Mouse (Mus musculus): ENCODE data around the gene Dicer1. TPM values are rescaled to one million over a fixed set of nuclear protein-coding genes. Genes with fewer than 3 reads are reported as not detected.

The Dicer1 gene
- polyA plus RNA-seq, 2 experiments = 19.9 to 28.7 TPM

DNA sequence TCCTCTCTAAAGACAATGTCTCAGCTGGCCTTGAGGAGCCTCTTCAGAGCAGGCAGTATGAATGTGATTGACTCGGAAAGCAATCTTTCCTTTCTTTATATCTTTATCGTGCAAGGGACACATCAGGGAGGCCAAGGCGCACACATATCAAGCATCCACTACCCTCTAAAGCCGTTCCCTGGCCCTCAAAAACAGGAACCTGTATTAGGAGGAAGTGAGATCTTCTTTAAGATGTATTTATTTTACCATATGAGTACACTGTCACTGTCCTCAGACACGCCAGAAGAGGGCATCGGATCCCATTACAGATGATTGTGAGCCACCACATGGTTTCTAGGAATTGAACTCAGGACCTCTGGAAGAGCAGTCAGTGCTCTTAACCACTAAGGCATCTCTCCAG, 9.5 kb downstream of the Dicer1 start:
- 84% methylated on average over 6 of the region's 6 CpGs for WGBS

DNA sequence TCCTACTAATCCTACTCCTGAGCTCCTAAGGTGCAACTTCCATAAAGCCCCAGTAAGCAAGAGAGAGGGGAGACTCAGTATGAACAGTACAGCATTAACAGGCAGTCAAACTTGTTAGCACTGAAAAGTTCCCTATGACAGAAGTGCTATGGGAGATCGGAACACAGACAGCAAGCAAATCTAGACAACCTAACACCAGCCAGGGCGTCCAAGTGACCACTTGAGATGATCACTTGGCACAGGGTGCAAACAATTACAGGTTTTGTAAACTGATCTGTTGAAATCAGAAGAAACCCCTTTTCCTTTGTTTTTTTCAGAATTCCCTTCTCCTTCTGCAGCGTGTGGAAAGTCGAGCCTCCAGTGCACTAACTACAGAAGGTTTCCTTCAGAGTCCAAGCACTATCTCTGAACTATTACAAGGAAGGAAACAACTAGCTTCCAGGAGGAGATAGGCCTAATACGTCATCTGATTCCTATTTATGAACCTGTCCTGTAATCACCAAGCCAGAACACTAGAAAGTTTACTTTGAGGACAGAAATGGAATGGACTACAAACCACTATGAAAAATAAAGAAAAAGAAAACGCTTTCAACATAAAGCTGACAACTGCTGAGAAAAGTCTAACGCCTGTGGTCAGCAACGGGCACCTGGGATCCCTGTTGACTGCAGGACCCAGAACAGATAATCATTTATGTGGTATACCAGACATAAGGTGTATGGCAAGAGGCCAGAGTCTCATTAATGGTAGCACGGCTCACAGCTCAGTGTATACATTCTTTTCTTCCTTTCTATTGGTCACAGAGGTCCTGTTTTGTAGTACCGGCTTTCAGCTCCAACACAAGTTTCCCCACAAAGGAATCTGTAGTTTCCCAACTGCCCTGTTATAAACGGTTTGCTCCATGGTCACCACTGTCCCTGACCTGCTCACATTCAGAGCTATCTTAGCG, 10.6 kb downstream of the Dicer1 start:
- Histone ChIP-seq H3K9me3 (ENCODE audit: control insufficient read depth, low read length) (no peaks in the 10 kb centered on the region), H3K36me3 (ENCODE audit: control insufficient read depth, insufficient read depth, low read length) (peaks cover 11% of the 10 kb centered on the region; the same call in 1 of the 2 replicates), H3K4me1 (ENCODE audit: control insufficient read depth, insufficient read depth, low read length) (peaks cover 25% of the 10 kb centered on the region), H3K9ac (ENCODE audit: low read depth, low read length, severe bottlenecking) (no peak overlapping the region), H3K27ac (replicated peaks; ENCODE audit: low read depth, low read length) (no peak overlapping the region), H3K27me3 (ENCODE audit: control insufficient read depth, insufficient read depth, low read length) (no peaks in the 10 kb centered on the region), H3K4me2 (replicated peaks; ENCODE audit: low read depth, low read length, severe bottlenecking) (no peak overlapping the region), H3K4me3 (replicated peaks; ENCODE audit: low read length) (no peak overlapping the region)
- ATAC-seq (ENCODE audit: low FRiP score, low read depth) = no peak
- 53% methylated on average over 12 of the region's 12 CpGs for WGBS
- DNase-seq (ENCODE audit: low spot score) = no peak
- TF ChIP-seq POLR2A (IDR thresholded peaks at IDR 0.05; ENCODE audit: borderline replicate concordance, extremely low read depth, insufficient read depth, insufficient read length) = no peak

More for the DNA sequence above, 9.5 kb downstream of the Dicer1 start:
- TF ChIP-seq POLR2A (IDR thresholded peaks at IDR 0.05; ENCODE audit: borderline replicate concordance, extremely low read depth, insufficient read depth, insufficient read length) = no peak
- ATAC-seq (ENCODE audit: low FRiP score, low read depth) (no peak), DNase-seq (ENCODE audit: low spot score) (no peak)
- Histone ChIP-seq H3K9me3 (ENCODE audit: control insufficient read depth, low read length) (no peaks in the 10 kb centered on the region), H3K27ac (replicated peaks; ENCODE audit: low read depth, low read length) (no peak overlapping the region), H3K4me2 (replicated peaks; ENCODE audit: low read depth, low read length, severe bottlenecking) (no peak overlapping the region), H3K36me3 (ENCODE audit: control insufficient read depth, insufficient read depth, low read length) (peaks cover 7% of the 10 kb centered on the region; the same call in 1 of the 2 replicates), H3K27me3 (ENCODE audit: control insufficient read depth, insufficient read depth, low read length) (no peaks in the 10 kb centered on the region), H3K9ac (ENCODE audit: low read depth, low read length, severe bottlenecking) (no peak overlapping the region), H3K4me3 (replicated peaks; ENCODE audit: low read length) (no peak overlapping the region), H3K4me1 (ENCODE audit: control insufficient read depth, insufficient read depth, low read length) (peaks cover 23% of the 10 kb centered on the region)

DNA sequence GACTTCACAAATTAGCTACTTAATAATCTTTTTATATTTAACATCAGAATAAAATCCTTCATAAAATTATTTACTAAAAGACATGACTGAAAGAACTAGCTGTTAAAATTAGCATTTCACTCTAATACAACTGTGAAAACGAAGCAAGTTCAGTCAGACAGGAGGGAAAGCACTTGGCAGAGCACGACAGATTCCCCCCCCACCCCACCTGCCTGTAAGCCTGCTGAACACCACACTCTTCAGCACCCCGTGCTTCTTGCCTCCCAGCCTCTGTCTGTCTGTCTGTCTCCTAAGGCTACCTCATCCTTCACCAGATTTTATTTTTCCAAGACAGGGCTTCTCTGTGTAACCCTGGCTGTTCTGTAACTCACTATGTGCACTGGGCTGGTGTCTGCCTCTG, 12.8 kb downstream of the Dicer1 start:
- Histone ChIP-seq H3K27me3 (ENCODE audit: control insufficient read depth, insufficient read depth, low read length) (no peaks in the 10 kb centered on the region), H3K4me2 (replicated peaks; ENCODE audit: low read depth, low read length, severe bottlenecking) (no peak overlapping the region), H3K27ac (replicated peaks; ENCODE audit: low read depth, low read length) (no peak overlapping the region), H3K36me3 (ENCODE audit: control insufficient read depth, insufficient read depth, low read length) (peaks cover 13% of the 10 kb centered on the region; the same call in 1 of the 2 replicates), H3K9ac (ENCODE audit: low read depth, low read length, severe bottlenecking) (no peak overlapping the region), H3K9me3 (ENCODE audit: control insufficient read depth, low read length) (no peaks in the 10 kb centered on the region), H3K4me3 (replicated peaks; ENCODE audit: low read length) (no peak overlapping the region), H3K4me1 (ENCODE audit: control insufficient read depth, insufficient read depth, low read length) (peaks cover 25% of the 10 kb centered on the region)
- WGBS = 44% methylated on average over 3 of the region's 3 CpGs
- ATAC-seq (ENCODE audit: low FRiP score, low read depth) (no peak), DNase-seq (ENCODE audit: low spot score) (no peak)
- TF ChIP-seq POLR2A (IDR thresholded peaks at IDR 0.05; ENCODE audit: borderline replicate concordance, extremely low read depth, insufficient read depth, insufficient read length) = no peak

- Histone ChIP-seq H3K27me3 (ENCODE audit: control insufficient read depth, insufficient read depth, low read length) (no peaks in the 10 kb centered on the region), H3K4me3 (replicated peaks; ENCODE audit: low read length) (no peak overlapping the region), H3K36me3 (ENCODE audit: control insufficient read depth, insufficient read depth, low read length) (peaks cover 13% of the 10 kb centered on the region; the same call in 1 of the 2 replicates), H3K27ac (replicated peaks; ENCODE audit: low read depth, low read length) (no peak overlapping the region), H3K4me1 (ENCODE audit: control insufficient read depth, insufficient read depth, low read length) (peaks cover 25% of the 10 kb centered on the region), H3K9me3 (ENCODE audit: control insufficient read depth, low read length) (no peaks in the 10 kb centered on the region), H3K4me2 (replicated peaks; ENCODE audit: low read depth, low read length, severe bottlenecking) (no peak overlapping the region), H3K9ac (ENCODE audit: low read depth, low read length, severe bottlenecking) (no peak overlapping the region)
- ATAC-seq (ENCODE audit: low FRiP score, low read depth) = no peak
- WGBS = 47% methylated on average over 9 of the region's 9 CpGs
- DNase-seq (ENCODE audit: low spot score) = no peak
- no peak for TF ChIP-seq POLR2A (IDR thresholded peaks at IDR 0.05; ENCODE audit: borderline replicate concordance, extremely low read depth, insufficient read depth, insufficient read length)
Observed at GRCm38 (mm10) chr12:104738446-104738845, 13.3 kb downstream of the Dicer1 start.

- H3K27me3 ChIP-seq (ENCODE audit: control insufficient read depth, insufficient read depth, low read length) = no peaks in the 10 kb centered on the region
- H3K4me1 ChIP-seq (ENCODE audit: control insufficient read depth, insufficient read depth, low read length) = peaks cover 25% of the 10 kb centered on the region
- peaks cover 16% of the 10 kb centered on the region; the same call in 1 of the 2 replicates for H3K36me3 ChIP-seq (ENCODE audit: control insufficient read depth, insufficient read depth, low read length)
- DNase-seq (ENCODE audit: low spot score) (no peak), ATAC-seq (ENCODE audit: low FRiP score, low read depth) (no peak)
- no peak overlapping the region for H3K4me2 ChIP-seq (replicated peaks; ENCODE audit: low read depth, low read length, severe bottlenecking)
- no peak overlapping the region for H3K4me3 ChIP-seq (replicated peaks; ENCODE audit: low read length)
- WGBS = 87% methylated on average over 10 of the region's 10 CpGs
- no peak overlapping the region for H3K9ac ChIP-seq (ENCODE audit: low read depth, low read length, severe bottlenecking)
- TF ChIP-seq POLR2A (IDR thresholded peaks at IDR 0.05; ENCODE audit: borderline replicate concordance, extremely low read depth, insufficient read depth, insufficient read length) = no peak
- H3K27ac ChIP-seq (replicated peaks; ENCODE audit: low read depth, low read length) = no peak overlapping the region
- no peaks in the 10 kb centered on the region for H3K9me3 ChIP-seq (ENCODE audit: control insufficient read depth, low read length)
Observed at GRCm38 (mm10) chr12:104737666-104738065, 14.1 kb downstream of the Dicer1 start.

Data from limb, embryonic 14.5 days (tissue).